Mouse (Mus musculus): ENCODE data around the gene Frat1.

DNA sequence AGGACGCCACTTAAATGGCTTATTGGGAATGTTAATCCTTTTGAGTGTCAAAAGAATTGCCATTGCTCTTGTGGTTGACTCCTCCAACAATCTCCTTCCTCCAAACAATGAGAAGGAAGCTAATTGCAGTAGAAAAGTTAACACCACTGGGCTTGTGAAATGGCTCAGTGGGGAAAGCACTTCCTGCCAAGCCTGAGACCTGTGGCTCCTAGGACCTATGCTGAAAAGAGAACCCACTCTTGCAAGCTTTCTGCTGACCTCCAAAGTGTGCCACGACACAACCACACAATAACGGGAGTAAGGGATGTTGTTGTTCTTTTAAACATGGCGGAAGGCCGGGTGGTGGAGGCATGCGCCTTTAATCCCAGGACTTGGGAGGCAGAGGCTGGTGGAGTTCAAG lies 32.2 kb upstream of the Frat1 start:
- TF ChIP-seq CTCF (IDR thresholded peaks at IDR 0.05; ENCODE audit: low read depth, low read length) (no peak), POLR2A (IDR thresholded peaks at IDR 0.05; ENCODE audit: borderline replicate concordance, low read depth, low read length) (no peak)

Data from bone marrow macrophage, adult 2 months (primary cell).